Mouse (Mus musculus): ENCODE measurements around the gene Tmem151a. TPM values are rescaled to one million over a fixed set of nuclear protein-coding genes. Genes with fewer than 3 reads are reported as not detected.
A peak's percentile ranks its signal among the peaks of the same experiment; 100 is the strongest.

Tmem151a gene
- polyA plus RNA-seq, 2 experiments = 0.96 to 2.1 TPM

- no peak for ATAC-seq (ENCODE audit: low FRiP score, low read depth)
- DNase-seq (ENCODE audit: low spot score) = no peak
- H3K4me2 ChIP-seq (replicated peaks; ENCODE audit: low read depth, low read length, severe bottlenecking) = no peak overlapping the region
- H3K9me3 ChIP-seq (ENCODE audit: control insufficient read depth, low read length) = no peaks in the 10 kb centered on the region
- no peaks in the 10 kb centered on the region for H3K36me3 ChIP-seq (ENCODE audit: control insufficient read depth, insufficient read depth, low read length)
- no peak for TF ChIP-seq POLR2A (IDR thresholded peaks at IDR 0.05; ENCODE audit: borderline replicate concordance, extremely low read depth, insufficient read depth, insufficient read length)
- no peak overlapping the region for H3K27ac ChIP-seq (replicated peaks; ENCODE audit: low read depth, low read length)
- no peak overlapping the region for H3K9ac ChIP-seq (ENCODE audit: low read depth, low read length, severe bottlenecking)
- H3K4me1 ChIP-seq (ENCODE audit: control insufficient read depth, insufficient read depth, low read length) = peaks cover 30% of the 10 kb centered on the region
- WGBS = 41% methylated on average over 5 of the region's 5 CpGs
- H3K4me3 ChIP-seq (replicated peaks; ENCODE audit: low read length) = no peak overlapping the region
- no peaks in the 10 kb centered on the region for H3K27me3 ChIP-seq (ENCODE audit: control insufficient read depth, insufficient read depth, low read length)
These were observed 11.8 kb downstream of the Tmem151a start for GRCm38 (mm10) chr19:5073518-5073917.

GRCm38 (mm10) chr19:5073028-5073427 lies 12.3 kb downstream of the Tmem151a start:
- no peak overlapping the region for H3K9ac ChIP-seq (ENCODE audit: low read depth, low read length, severe bottlenecking)
- peaks cover 30% of the 10 kb centered on the region for H3K4me1 ChIP-seq (ENCODE audit: control insufficient read depth, insufficient read depth, low read length)
- peak overlapping the region; percentile 94 for H3K4me2 ChIP-seq (replicated peaks; ENCODE audit: low read depth, low read length, severe bottlenecking)
- TF ChIP-seq POLR2A (IDR thresholded peaks at IDR 0.05; ENCODE audit: borderline replicate concordance, extremely low read depth, insufficient read depth, insufficient read length) = no peak
- H3K27ac ChIP-seq (replicated peaks; ENCODE audit: low read depth, low read length) = peak overlapping the region; percentile 96; the same call in 1 of the 2 replicates
- ATAC-seq (ENCODE audit: low FRiP score, low read depth) (peak; percentile 37; the same call in 1 of the 2 replicates), DNase-seq (ENCODE audit: low spot score) (peak; percentile 87)
- H3K36me3 ChIP-seq (ENCODE audit: control insufficient read depth, insufficient read depth, low read length) = no peaks in the 10 kb centered on the region
- H3K9me3 ChIP-seq (ENCODE audit: control insufficient read depth, low read length) = no peaks in the 10 kb centered on the region
- peak overlapping the region; percentile 64 for H3K4me3 ChIP-seq (replicated peaks; ENCODE audit: low read length)
- H3K27me3 ChIP-seq (ENCODE audit: control insufficient read depth, insufficient read depth, low read length) = no peaks in the 10 kb centered on the region
- under 1% methylated on average over 15 of the region's 15 CpGs for WGBS

- H3K4me3 ChIP-seq (replicated peaks; ENCODE audit: low read length) = peak overlapping the region; percentile 64
- H3K4me1 ChIP-seq (ENCODE audit: control insufficient read depth, insufficient read depth, low read length) = peaks cover 30% of the 10 kb centered on the region
- H3K27ac ChIP-seq (replicated peaks; ENCODE audit: low read depth, low read length) = peak overlapping the region; percentile 96
- H3K27me3 ChIP-seq (ENCODE audit: control insufficient read depth, insufficient read depth, low read length) = no peaks in the 10 kb centered on the region
- no peak for TF ChIP-seq POLR2A (IDR thresholded peaks at IDR 0.05; ENCODE audit: borderline replicate concordance, extremely low read depth, insufficient read depth, insufficient read length)
- DNase-seq (ENCODE audit: low spot score) = peak; percentile 75
- peak overlapping the region; percentile 58 for H3K9ac ChIP-seq (ENCODE audit: low read depth, low read length, severe bottlenecking)
- 2% methylated on average over 20 of the region's 20 CpGs for WGBS
- H3K36me3 ChIP-seq (ENCODE audit: control insufficient read depth, insufficient read depth, low read length) = no peaks in the 10 kb centered on the region
- 0 out of 2 replicates have a peak, but pooled peaks have one; percentile 18 for ATAC-seq (ENCODE audit: low FRiP score, low read depth)
- peak overlapping the region; percentile 94 for H3K4me2 ChIP-seq (replicated peaks; ENCODE audit: low read depth, low read length, severe bottlenecking)
- no peaks in the 10 kb centered on the region for H3K9me3 ChIP-seq (ENCODE audit: control insufficient read depth, low read length)
These were observed 12.8 kb downstream of the Tmem151a start for GRCm38 (mm10) chr19:5072389-5073019.

- Histone ChIP-seq H3K27ac (replicated peaks; ENCODE audit: low read depth, low read length) (peak overlapping the region; percentile 96), H3K9ac (ENCODE audit: low read depth, low read length, severe bottlenecking) (peak overlapping the region; percentile 58), H3K4me1 (ENCODE audit: control insufficient read depth, insufficient read depth, low read length) (peaks cover 38% of the 10 kb centered on the region), H3K9me3 (ENCODE audit: control insufficient read depth, low read length) (no peaks in the 10 kb centered on the region), H3K4me3 (replicated peaks; ENCODE audit: low read length) (peak overlapping the region; percentile 64), H3K27me3 (ENCODE audit: control insufficient read depth, insufficient read depth, low read length) (no peaks in the 10 kb centered on the region), H3K36me3 (ENCODE audit: control insufficient read depth, insufficient read depth, low read length) (no peaks in the 10 kb centered on the region), H3K4me2 (replicated peaks; ENCODE audit: low read depth, low read length, severe bottlenecking) (peak overlapping the region; percentile 94)
- TF ChIP-seq POLR2A (IDR thresholded peaks at IDR 0.05; ENCODE audit: borderline replicate concordance, extremely low read depth, insufficient read depth, insufficient read length) = no peak
- DNase-seq (ENCODE audit: low spot score) (peak; percentile 95), ATAC-seq (ENCODE audit: low FRiP score, low read depth) (peak; percentile 89)
- WGBS = under 1% methylated on average over 35 of the region's 40 CpGs
These were observed 13.6 kb downstream of the Tmem151a start for GRCm38 (mm10) chr19:5071545-5072369.

- H3K4me2 ChIP-seq (replicated peaks; ENCODE audit: low read depth, low read length, severe bottlenecking) = peak overlapping the region; percentile 94
- peak overlapping the region; percentile 58 for H3K9ac ChIP-seq (ENCODE audit: low read depth, low read length, severe bottlenecking)
- H3K4me1 ChIP-seq (ENCODE audit: control insufficient read depth, insufficient read depth, low read length) = peaks cover 39% of the 10 kb centered on the region
- H3K27me3 ChIP-seq (ENCODE audit: control insufficient read depth, insufficient read depth, low read length) = no peaks in the 10 kb centered on the region
- no peaks in the 10 kb centered on the region for H3K36me3 ChIP-seq (ENCODE audit: control insufficient read depth, insufficient read depth, low read length)
- H3K27ac ChIP-seq (replicated peaks; ENCODE audit: low read depth, low read length) = peak overlapping the region; percentile 96
- no peak for DNase-seq (ENCODE audit: low spot score)
- H3K4me3 ChIP-seq (replicated peaks; ENCODE audit: low read length) = peak overlapping the region; percentile 64
- no peak for ATAC-seq (ENCODE audit: low FRiP score, low read depth)
- 6% methylated on average over 11 of the region's 11 CpGs for WGBS
- TF ChIP-seq POLR2A (IDR thresholded peaks at IDR 0.05; ENCODE audit: borderline replicate concordance, extremely low read depth, insufficient read depth, insufficient read length) = no peak
- no peaks in the 10 kb centered on the region for H3K9me3 ChIP-seq (ENCODE audit: control insufficient read depth, low read length)
These were observed 14.3 kb downstream of the Tmem151a start for GRCm38 (mm10) chr19:5071077-5071476.

All from limb, embryonic 14.5 days (tissue).